Comparison of ENCODE assay signal across 39 mouse cellular contexts in the genomic region with DNA sequence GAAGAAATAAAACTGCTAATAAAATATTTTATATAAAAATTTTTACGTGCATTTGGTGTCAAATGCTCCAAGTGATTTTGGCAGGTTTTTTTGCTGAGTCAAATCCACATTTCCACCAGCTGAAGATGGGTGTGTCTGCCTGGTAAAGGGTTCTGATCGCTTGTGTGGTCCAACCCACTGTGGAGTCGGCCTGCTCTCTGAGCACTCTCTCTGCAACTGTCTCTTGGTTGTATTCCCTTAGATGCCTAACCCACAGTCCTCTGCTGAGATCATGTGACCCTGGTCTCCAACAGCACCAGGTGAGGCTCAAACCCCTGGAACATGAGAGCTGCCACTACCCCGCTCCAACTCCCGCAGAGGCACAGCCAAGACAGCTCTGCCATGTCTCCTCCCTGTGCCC. TPM values are rescaled to one million over a fixed set of nuclear protein-coding genes. Genes with fewer than 3 reads are reported as not detected.
"Had no signal": no experiment of that assay in that cellular context is flagged by ENCODE, and none has a peak within 500 bp of the region (broad histone marks: within the 10 kb centered on the region; RNA-seq: fewer than 3 reads in every experiment).

No protein-coding gene starts in this region.

- H3K27ac ChIP-seq: heart, adult 2 months; heart, embryonic 13.5 days; heart, embryonic 15.5 days; hindbrain, embryonic 13.5 days; hindbrain, embryonic 15.5 days; hindbrain, postnatal 0 days; kidney, embryonic 15.5 days; kidney, postnatal 0 days; limb, embryonic 12.5 days; limb, embryonic 15.5 days; liver, embryonic 12.5 days had no signal

- H3K4me2 ChIP-seq: heart, embryonic 11.5 days; heart, embryonic 13.5 days; heart, embryonic 15.5 days; hindbrain, embryonic 13.5 days; hindbrain, embryonic 15.5 days; kidney, embryonic 15.5 days; limb, embryonic 12.5 days; limb, embryonic 15.5 days; liver, embryonic 12.5 days had no signal

- H3K4me3 ChIP-seq: heart, adult 2 months; heart, embryonic 13.5 days; heart, embryonic 15.5 days; hindbrain, embryonic 13.5 days; hindbrain, embryonic 15.5 days; kidney, embryonic 15.5 days; limb, embryonic 12.5 days; limb, embryonic 15.5 days; liver, embryonic 12.5 days had no signal

- H3K4me1 ChIP-seq: heart, embryonic 13.5 days; heart, embryonic 15.5 days; kidney, embryonic 15.5 days; limb, embryonic 12.5 days; limb, embryonic 15.5 days had no signal

- H3K9me3 ChIP-seq: heart, embryonic 13.5 days; heart, embryonic 15.5 days; hindbrain, embryonic 13.5 days; hindbrain, embryonic 15.5 days; kidney, embryonic 15.5 days; limb, embryonic 12.5 days; limb, embryonic 15.5 days; liver, embryonic 12.5 days had no signal

- H3K27me3 ChIP-seq: heart, embryonic 15.5 days; hindbrain, embryonic 13.5 days; hindbrain, embryonic 15.5 days; limb, embryonic 15.5 days had no signal

- H3K9ac ChIP-seq: heart, embryonic 13.5 days; heart, embryonic 15.5 days; hindbrain, embryonic 13.5 days; hindbrain, embryonic 15.5 days; kidney, embryonic 15.5 days; limb, embryonic 12.5 days; limb, embryonic 15.5 days; liver, embryonic 12.5 days had no signal

- ATAC-seq: hindbrain, postnatal 0 days; intestine, embryonic 16.5 days; liver, embryonic 12.5 days had no signal

- H3K36me3 ChIP-seq: heart, embryonic 13.5 days; heart, embryonic 15.5 days; kidney, embryonic 15.5 days; limb, embryonic 12.5 days; limb, embryonic 15.5 days; liver, embryonic 12.5 days had no signal

- DNase-seq: gastrocnemius, postnatal 14 days; gastrocnemius, postnatal 36 days; heart, adult 11 months; heart, adult 2 months; heart, postnatal 14 days; heart, postnatal 36 days; kidney, adult 11 months; kidney, adult 2 months; kidney, adult 9 months; kidney, postnatal 14 days; kidney, postnatal 36 days; layer of hippocampus, adult 9-11 months; layer of hippocampus, postnatal 36 days; left cerebral cortex, postnatal 4 days had no signal

RNA-seq across cellular contexts. Expression of gene Tff3, which starts 11.5 kb away (rescaled TPM):
- total RNA-seq: gastrocnemius, adult 18-20 months; gastrocnemius, adult 8-10 months; gastrocnemius, postnatal 14 days; gastrocnemius, postnatal 36 days; heart, adult 2 months; heart, postnatal 14 days; heart, postnatal 36 days; hematopoietic stem cell, adult 5-6 weeks; hindbrain, postnatal 0 days; layer of hippocampus, adult 18-20 months; layer of hippocampus, adult 8-10 months; layer of hippocampus, postnatal 14 days; layer of hippocampus, postnatal 36 days; left cerebral cortex, adult 18-20 months; left cerebral cortex, adult 8-10 months; left cerebral cortex, postnatal 10 days; left cerebral cortex, postnatal 25 days; left cerebral cortex, postnatal 4 days had no signal
- polyA plus RNA-seq: heart, embryonic 11.5 days; heart, embryonic 13.5 days; heart, embryonic 15.5 days; heart, postnatal 0 days; kidney, adult 2 months; limb, embryonic 12.5 days had no signal

RNA-seq across cellular contexts. Expression of gene Tff2, which starts 26.1 kb away (rescaled TPM):
- total RNA-seq: gastrocnemius, adult 18-20 months; gastrocnemius, adult 8-10 months; gastrocnemius, postnatal 14 days; gastrocnemius, postnatal 36 days; heart, adult 2 months; heart, postnatal 36 days; hematopoietic stem cell, adult 5-6 weeks; hindbrain, postnatal 0 days; layer of hippocampus, adult 18-20 months; layer of hippocampus, adult 8-10 months; layer of hippocampus, postnatal 14 days; layer of hippocampus, postnatal 36 days; left cerebral cortex, adult 18-20 months; left cerebral cortex, adult 8-10 months; left cerebral cortex, postnatal 10 days; left cerebral cortex, postnatal 25 days; left cerebral cortex, postnatal 4 days had no signal
- polyA plus RNA-seq: heart, embryonic 11.5 days; heart, embryonic 13.5 days; heart, embryonic 15.5 days; heart, postnatal 0 days; hindbrain, embryonic 11.5 days; hindbrain, embryonic 13.5 days; hindbrain, embryonic 15.5 days; hindbrain, postnatal 0 days; limb, embryonic 12.5 days; limb, embryonic 15.5 days; liver, adult 2 months; liver, embryonic 12.5 days had no signal

RNA-seq across cellular contexts. Expression of gene Tff1, which starts 47.1 kb away (rescaled TPM):
- total RNA-seq: gastrocnemius, adult 18-20 months; gastrocnemius, adult 8-10 months; gastrocnemius, postnatal 14 days; gastrocnemius, postnatal 36 days; heart, adult 2 months; heart, postnatal 14 days; heart, postnatal 36 days; hematopoietic stem cell, adult 5-6 weeks; hindbrain, postnatal 0 days; layer of hippocampus, adult 18-20 months; layer of hippocampus, adult 8-10 months; layer of hippocampus, postnatal 14 days; layer of hippocampus, postnatal 36 days; left cerebral cortex, adult 18-20 months; left cerebral cortex, adult 8-10 months; left cerebral cortex, postnatal 10 days; left cerebral cortex, postnatal 25 days; left cerebral cortex, postnatal 4 days; liver, adult 2 months had no signal
- polyA plus RNA-seq: heart, adult 2 months; heart, embryonic 13.5 days; heart, embryonic 15.5 days; heart, postnatal 0 days; hindbrain, embryonic 11.5 days; hindbrain, embryonic 13.5 days; hindbrain, embryonic 15.5 days; hindbrain, postnatal 0 days; limb, embryonic 12.5 days; limb, embryonic 15.5 days had no signal
